Mouse (Mus musculus): Measurements from ENCODE around the gene Camk2n1. TPM values are rescaled to one million over a fixed set of nuclear protein-coding genes. Genes with fewer than 3 reads are reported as not detected.
A peak's percentile ranks its signal among the peaks of the same experiment; 100 is the strongest.
"Not testable (repeated sequence)": the region's sequence is repeated elsewhere in the genome, so short reads cannot be mapped to it uniquely, and the experiment has no call there.

Camk2n1 gene
- 10 to 100 TPM; 32.9 to 36.4 TPM for total RNA-seq (2021)
- long read RNA-seq, experiment 1, full-length matches to known transcripts, result 19 of 23 reads
- long read RNA-seq, experiment 1, partial matches to known transcripts, result 0 of 23 reads
- long read RNA-seq, experiment 1, other reads (novel, unspliced or antisense), result 4 of 23 reads
- long read RNA-seq, experiment 2, full-length matches to known transcripts, result 29 of 37 reads
- long read RNA-seq, experiment 2, partial matches to known transcripts, result 0 of 37 reads
- long read RNA-seq, experiment 2, other reads (novel, unspliced or antisense), result 8 of 37 reads

DNA sequence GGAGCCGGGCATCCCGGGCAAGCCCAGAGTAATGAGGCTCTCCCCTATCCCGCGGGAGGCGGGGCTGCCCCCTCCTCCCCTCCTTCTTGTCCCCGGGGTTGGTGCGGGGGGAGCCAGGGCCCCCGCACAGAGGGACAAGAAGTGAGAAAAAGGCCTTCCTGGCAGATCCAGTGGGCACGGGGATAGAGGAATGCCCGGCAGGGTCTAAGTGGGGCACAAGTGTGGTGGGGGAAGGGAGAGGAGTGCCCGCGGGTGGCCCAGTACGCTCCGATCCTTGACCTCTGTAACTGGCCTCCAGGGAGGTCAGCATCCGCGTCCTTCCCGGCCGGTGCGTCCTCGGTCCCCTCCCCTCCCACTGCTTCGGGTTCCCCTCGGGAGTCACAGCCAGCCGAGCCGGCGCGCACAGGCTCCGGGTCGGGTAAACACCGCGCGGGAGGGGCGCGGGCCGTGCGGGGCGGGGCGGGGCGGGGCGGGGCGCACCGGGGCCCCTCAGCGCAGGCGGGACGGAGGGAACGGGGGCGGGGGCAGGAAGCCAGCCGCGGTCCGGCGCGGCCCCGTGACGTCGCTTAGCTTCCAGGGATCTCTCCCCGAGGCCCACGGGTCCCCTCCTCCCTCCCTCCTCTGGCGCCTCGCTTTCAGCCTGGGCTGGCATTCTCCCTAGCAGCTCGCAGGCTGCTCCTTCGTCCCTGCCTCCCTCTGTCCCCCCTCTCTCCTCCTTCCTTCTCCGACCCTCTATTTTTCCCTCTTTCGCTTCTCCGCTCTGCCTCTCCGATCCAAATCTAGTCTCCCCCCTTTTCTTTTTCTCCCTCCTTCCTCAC is at the start of gene Camk2n1:
TSS of gene Camk2n1 (plus strand) at position 562 of the 818 bp plus-strand sequence.
- DNase-seq (ENCODE audit: low spot score in 2 of 2), result peak; percentile 60 to 64

DNA sequence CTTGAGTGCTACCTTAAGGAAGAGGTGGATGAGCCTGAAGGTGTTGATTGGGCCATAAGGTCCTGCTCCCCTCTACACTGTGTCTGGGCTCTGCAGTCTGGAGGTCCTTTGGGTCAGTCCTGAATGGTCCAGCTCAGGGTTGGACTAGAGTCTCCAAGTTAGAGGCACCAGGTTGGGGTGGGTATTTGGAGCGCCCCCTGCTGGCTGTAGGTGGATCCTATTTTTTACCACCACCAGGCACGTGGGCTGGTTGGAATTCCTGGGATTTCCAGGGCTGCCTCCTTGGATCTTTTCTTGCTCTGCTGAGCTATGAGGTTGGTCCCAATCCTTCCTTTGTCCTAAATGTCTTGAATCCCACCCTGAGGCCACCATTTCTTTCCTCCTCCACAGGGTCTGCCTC is 49.3 kb upstream of the Camk2n1 start:
- DNase-seq (ENCODE audit: low spot score in 2 of 2), result no peak

DNA sequence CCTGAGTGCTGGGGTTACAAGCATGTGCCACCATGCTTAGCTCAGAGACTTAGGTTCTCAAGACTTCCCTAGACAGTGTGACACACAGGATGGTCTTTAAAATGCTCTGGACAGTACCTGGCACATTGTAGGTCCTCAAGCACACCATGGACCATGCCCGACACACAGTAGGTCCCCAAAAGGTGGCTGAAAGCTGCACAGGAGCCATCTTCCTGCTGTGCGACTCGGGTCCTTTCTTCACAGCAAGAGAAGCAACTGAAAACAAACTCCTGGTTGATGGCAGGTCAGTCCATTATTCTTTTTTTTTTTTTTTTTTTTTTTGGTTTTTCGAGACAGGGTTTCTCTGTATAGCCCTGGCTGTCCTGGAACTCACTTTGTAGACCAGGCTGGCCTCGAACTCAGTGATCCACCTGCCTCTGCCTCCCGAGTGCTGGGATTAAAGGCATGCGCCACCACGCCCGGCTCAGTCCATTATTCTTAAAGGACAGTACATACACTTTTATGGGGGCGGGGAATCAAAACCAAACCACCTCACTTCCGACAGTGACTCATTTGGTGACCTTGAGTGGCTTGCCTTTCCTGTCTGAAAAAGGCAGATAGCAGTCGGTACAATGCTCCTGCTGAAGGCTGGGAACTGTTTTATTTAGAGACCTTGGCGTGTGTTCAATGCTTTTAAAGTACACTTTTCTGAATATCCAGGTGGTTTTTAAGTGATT is 46.5 kb upstream of the Camk2n1 start:
- DNase-seq (ENCODE audit: low spot score in 2 of 2), result peak in 1 of 2 experiments; percentile 34

DNA sequence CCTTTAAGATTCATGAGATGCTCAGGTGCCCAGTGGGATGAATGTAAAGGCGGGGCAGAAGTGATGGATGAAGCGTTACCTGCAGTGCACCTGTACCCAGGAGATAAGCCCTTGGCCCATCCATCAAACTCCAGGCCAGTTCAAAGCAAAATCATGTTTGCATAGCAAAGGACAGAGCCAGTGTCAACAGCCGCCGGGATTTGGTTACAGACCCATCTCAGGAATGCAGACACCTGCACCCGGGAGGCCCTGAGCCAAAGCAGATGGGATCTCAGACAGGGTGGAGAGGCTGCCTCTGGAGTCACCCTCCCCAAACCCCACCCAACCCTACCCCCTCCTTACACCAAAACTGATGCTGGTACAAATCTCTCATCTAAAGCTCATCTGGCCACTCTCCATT is 43.1 kb upstream of the Camk2n1 start:
- no peak for DNase-seq (ENCODE audit: low spot score in 2 of 2)

DNA sequence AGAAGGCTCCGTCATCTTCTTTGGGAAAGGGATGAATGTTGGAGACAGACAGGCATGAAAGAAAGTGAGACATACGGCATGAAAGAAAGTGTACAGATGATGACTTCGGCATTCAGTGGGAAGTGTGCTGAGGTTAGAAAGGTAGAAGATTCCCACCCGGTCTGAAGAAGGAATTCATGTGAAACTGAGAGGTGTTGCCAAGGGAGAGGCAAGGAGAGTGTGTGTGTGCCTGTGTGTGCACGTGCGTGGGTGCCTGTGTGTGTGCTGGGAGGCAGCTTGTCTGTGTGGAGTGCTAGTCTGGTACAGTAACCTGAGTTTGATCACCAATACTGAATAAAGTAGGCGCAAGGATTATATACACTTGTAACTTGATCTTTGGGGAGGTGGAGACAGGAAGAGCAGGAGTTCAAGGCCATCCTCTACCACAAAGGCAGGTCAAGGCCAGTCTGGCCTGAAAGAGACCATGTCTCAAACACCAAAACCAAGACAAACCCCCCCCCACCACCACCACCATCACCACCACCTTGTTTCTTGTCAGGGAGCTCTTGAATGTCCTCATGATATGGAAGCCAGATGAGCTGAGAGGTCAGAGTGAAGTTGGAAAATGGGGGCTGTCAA is 42.5 kb upstream of the Camk2n1 start:
- DNase-seq (ENCODE audit: low spot score in 2 of 2), result no peak

DNA sequence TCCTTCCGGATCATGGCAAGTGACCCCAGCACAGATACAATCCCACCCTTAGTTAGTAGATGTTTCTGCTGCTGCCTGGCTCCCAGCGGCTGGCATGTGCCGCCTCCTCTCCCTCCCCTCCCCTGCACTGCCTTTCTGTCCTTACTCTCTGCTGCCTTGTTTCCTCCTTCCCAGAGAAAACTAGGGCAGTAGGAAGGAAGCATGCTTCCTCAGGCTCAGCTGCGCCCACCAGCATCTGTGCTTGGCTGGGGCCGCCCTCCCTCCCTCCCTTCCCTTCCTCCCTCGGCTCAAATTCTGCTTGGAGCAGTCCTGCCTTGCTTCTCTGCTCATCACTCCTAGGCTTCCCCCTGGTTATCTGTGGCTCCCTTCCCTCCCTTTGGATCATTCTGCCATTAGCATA is 39.4 kb upstream of the Camk2n1 start:
- DNase-seq (ENCODE audit: low spot score in 2 of 2), result no peak

DNA sequence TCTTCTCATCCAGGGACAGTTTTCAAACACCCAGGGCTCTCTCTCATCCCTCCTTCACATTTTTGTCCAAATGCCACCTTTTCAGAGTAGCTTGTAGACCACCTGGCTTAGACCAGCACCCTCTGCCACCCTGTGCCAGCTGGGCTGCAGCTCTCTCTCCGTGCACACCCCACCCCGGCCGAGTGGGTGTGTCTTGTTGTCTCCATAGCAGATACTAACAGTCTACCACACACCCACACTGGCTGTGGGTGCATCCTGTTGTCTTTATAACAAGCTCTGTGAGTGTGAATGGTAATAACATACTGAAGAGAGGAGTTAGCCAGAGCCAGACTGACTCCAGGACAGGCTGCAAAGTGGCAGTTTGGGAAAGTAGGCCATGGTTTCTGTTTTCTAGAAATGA is 38.1 kb upstream of the Camk2n1 start:
- DNase-seq (ENCODE audit: low spot score in 2 of 2), result no peak

DNA sequence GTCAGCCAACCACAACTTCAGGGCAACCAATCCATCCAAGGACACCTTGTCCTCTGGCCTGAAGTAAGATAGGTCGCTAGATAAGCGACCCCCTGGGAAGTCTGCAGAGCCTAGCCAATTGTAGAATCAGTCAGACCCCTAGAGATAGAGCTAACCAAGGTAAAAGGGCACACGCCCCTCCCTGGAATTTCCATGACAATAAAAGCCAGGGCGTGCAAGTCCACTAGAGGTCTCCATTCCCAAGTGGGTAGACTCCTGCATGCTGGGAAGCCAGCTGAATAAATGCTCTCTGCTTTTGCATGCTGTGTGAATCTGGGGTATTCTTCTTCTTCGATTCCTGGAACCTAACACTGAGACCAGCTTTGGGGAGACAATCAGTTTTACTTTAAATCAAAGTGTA is 37.7 kb upstream of the Camk2n1 start:
- DNase-seq (ENCODE audit: low spot score in 2 of 2), result no peak

DNA sequence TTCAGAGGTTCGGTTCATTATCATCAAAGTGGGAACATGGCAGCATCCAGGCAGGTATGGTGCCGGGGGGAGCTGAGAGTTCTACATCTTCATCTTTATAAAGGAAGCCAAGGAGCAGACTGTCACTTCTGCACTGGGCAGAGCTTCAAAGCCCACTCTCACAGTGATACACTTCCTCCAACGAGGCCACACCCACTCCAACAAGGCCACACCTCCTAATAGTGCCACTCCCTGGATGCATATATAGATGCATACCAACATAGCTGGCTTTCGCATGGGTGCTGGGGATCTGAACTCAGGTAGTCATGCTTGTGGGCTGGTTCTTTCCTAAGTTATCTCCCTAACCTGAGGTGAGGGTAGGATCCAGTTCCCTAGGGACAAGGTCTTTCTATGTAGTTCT is 36.2 kb upstream of the Camk2n1 start:
- no peak for DNase-seq (ENCODE audit: low spot score in 2 of 2)

DNA sequence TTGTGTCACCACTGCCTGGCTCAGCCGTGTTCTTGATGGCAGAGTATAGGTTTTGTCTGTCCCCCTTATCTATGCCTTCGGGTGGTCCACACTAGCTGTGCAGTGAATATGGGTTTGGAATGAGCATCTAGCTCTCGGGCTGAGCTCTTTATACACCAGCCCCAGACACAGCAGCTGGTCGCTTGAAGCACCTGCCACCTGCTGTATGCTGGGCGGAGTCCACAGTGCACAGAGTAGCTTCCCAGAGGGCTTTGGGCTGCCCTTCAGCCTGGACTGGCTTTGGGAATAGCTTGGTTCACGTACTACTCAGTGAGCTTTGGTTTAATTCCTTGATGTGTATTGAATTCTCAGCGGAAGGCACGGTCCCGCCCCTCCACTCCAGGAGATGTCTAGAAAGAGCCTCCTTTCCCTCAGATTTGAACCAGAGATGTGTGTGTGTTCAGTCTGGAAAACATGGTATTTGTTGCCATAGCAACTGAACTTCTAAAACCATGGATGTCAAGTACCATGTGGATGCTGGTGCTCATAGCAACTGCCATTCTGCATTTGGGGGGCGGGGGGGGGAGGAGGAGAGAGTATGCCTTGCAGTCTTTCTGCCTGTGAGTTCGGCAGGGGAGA is 35.7 kb upstream of the Camk2n1 start:
- no peak for DNase-seq (ENCODE audit: low spot score in 2 of 2)

DNA sequence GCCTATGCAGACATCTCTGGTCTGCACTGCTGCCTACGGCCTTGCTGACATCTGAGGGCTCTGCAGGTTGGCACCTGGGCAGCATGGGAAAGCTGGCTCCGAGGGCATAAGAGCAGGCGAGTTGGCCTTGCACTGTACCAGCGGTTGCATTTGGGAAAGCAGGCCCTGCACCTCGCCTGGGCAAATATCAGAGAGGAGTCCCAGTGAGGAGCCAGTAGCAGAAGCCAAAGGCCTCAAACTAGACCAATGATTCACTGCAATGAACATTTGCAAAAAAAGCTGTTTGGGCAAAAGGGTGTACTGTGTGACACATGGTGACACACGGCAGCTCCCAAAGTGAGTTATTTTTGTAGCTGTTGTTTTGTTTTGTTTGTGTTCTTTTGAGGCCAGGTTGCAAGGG is 29.1 kb upstream of the Camk2n1 start:
- DNase-seq (ENCODE audit: low spot score in 2 of 2), result no peak

DNA sequence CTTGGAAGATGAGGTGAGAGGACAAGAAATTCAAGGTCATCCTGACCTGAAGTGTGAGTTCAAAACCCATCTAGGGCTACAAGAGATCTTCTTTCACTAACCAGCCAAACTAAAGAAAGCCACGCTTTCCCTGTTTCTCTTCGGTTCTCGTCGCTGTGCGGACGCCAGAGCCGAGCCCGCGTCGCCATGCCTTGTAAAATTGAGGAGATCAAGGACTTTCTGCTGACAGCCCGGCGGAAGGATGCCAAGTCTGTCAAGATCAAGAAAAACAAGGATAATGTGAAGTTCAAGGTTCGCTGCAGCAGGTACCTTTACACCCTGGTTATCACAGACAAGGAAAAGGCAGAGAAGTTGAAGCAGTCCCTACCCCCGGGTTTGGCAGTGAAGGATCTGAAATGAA is 28.5 kb upstream of the Camk2n1 start:
- DNase-seq (ENCODE audit: low spot score in 2 of 2), result not testable (repeated sequence)

DNA sequence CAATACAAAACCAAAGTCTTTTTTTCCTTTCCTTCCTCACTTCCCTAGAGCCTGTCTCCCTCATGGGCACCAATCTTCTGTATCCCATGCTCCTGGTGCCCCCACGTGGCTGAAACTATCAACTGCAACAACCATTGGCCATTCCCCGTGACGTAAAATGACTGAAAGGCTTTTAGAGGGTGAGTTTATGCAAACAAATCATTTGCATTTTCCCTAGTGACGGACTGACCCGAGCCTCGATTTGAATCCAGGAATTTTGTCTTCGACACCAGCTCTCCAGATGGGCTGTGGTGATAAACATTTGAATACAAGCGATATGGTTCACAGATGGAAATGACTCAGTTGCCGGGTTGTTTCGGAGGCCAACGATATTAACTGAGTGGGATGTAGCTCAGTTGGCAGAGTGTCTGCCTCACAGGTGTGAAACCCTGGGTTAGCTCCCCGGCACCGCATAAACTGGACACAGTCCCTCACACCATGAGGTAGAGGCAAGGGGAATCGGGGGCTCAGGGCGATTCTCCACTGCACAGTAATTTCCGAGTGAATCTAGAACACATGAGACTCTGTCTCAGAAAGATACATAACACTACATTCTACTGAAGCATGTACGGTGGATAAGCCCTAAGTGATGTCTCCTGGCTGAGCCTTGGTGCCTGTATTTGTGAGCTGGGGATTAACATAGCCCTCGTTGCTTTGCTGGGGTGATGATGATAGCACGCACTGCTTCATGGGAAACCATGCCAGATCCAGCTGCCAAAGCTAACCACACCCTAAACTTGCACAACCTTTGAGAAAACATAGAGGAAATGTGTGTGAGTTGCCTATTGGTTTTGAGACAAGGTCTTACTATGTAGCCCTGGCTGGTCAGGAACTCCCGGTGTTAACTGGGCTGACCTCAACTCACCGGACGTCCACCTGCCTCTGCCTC is 27.1 kb upstream of the Camk2n1 start:
- peak; percentile 56 to 71 for DNase-seq (ENCODE audit: low spot score in 2 of 2)

DNA sequence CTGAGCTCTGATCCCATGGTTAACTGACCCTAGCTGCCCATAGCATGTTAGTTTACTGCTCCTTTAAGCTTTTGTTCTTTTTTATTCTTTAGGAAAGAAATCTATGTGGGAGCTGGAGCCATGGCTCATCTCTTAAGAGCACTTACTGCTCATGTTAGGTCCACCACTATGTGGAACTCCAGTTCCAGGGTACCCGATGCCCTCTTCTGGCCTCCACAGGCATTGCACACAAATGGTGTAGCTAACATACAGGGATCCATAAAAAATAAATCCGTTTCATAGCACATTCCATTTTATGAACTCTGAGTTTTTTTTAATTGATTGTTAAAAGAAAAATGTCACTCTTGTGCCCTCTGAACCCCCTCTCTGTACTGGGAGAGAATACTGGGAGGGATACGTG is 24.3 kb upstream of the Camk2n1 start:
- no peak for DNase-seq (ENCODE audit: low spot score in 2 of 2)

DNA sequence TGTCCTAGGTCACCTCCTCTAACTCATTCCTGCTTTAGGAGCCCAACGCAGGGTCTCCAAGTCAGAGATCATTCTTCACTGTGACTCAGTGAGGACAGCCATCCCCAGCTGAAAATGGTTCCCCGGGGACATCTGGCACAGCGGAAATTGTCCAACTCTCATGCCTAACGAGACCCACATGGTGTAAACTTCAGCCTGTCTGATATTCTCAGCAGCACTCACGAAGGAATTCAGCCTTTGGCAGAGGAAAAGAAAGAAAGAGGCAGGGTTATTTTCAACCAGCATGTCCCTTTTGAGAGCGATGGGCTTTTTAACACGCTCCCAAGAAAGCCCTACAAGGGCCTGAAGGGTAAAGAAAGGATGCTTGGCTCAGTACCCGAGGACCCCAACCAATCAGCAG is 22.8 kb upstream of the Camk2n1 start:
- DNase-seq (ENCODE audit: low spot score in 2 of 2), result no peak

DNA sequence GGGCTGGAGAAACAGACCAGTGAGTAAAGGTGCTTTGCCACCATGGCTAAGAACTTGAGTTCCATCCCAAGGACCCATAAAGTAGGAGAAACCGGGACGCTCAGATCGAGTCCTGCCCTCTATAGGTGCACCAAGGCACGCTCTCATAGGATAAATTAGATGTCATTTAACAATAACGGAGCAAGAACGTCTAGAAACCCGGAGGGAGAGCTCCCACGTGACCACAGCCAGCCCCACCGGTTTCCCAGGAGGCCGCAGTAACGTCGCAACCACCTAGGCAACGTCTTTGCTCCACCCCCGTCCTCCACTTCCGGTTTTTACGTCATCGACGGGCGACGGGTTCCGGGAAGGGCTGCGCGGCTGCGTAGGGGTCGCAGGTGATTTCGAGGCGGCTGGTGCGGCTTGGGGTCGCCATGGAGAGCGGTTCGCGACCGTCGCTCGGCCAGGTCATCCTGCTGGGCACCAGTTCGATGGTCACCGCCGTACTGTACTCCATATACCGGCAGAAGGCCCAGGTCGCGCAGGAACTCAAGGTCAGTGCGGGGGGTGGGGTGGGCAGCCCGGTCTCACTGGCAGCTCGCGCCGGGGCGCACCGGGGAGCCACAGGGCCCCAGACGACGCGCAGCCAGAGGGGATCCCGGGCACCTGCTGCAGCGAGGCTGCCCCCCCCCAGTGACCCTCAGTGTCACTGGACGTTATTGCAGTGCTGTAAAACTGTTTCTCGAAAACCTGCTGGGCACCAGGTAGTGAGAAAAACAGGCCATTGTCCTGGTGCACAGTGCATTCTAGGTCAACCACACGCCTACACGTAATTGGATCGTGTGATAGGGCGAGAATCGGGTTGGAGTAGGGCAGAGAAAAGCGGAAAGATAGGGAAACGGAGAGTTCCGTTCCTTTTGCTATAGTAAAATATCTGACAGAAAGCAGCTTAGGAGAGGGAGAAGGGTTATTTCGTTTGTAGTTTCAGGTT is 19.5 kb upstream of the Camk2n1 start, which contains the start of gene Mul1:
TSS of gene Mul1 (plus strand) at position 325 of the 970 bp plus-strand sequence.
- DNase-seq (ENCODE audit: low spot score in 2 of 2), result peak; percentile 90 to 92

DNA sequence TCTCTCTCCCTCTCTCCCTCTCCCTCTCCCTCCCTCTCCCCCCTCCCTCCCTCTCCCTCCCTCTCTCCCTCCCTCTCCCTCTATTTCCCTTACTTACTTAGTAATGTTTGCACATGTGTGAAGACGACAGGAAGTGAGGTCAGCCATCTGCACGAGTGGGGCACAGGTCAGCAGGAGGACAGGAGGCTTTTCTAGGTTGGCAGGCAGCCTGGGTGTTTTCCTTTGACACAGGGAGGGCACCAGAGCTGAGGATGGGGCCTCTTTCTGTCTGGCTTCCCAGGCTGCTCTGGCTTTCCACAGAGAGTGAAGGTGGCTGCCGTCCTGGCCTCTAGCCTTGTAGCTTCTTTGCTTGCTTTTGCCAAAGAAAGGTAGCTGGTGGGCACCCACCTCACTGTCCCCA is 14.1 kb upstream of the Camk2n1 start:
- DNase-seq (ENCODE audit: low spot score in 2 of 2), result no peak

DNA sequence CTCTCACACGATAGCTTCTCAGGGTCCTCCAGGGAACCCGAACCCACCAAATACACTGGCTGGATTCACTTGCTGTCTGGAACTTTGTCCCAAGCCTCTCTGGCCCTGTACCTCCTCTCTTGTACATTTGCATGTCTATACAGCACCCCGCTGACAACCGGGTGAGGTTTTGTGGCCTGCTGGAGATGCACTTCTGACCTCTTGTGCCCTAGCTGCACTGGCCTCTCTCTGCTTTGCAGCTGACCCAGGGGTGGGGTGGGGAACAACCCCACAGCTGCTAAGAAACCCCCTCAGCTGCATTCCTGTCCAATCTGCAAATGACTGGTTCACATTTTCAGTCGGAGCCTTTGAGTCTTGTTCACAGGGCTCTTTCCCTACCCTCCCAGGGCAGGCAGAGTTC is 9.2 kb upstream of the Camk2n1 start:
- no peak for DNase-seq (ENCODE audit: low spot score in 2 of 2)

DNA sequence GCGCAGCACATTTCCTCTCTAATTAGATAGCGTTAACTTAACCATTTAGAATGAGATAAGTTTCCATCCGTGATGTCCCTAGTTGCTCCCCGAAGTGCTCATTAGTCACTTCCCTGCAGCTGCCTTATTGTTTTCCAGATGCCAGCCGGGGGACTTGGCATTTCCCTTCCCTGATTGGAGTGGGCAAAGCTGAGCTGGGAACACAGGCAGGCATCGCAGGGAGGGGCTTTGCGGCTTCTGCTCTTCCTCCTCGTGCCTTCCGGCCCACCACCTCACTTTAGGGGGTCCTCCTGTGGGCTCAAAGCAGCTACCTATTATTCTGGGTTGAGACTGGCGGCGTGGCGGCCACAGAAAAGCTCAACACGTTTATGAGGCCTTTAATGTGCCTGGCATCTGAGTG is 7.1 kb upstream of the Camk2n1 start:
- no peak for DNase-seq (ENCODE audit: low spot score in 2 of 2)

All from adrenal gland, postnatal 4 days (tissue).